Mouse (Mus musculus): Measurements from ENCODE around the gene Ctf2. TPM values are rescaled to one million over a fixed set of nuclear protein-coding genes. Genes with fewer than 3 reads are reported as not detected.

Ctf2 gene
- polyA plus RNA-seq, 1 experiment from 2014 or later: 0.11 TPM

DNA sequence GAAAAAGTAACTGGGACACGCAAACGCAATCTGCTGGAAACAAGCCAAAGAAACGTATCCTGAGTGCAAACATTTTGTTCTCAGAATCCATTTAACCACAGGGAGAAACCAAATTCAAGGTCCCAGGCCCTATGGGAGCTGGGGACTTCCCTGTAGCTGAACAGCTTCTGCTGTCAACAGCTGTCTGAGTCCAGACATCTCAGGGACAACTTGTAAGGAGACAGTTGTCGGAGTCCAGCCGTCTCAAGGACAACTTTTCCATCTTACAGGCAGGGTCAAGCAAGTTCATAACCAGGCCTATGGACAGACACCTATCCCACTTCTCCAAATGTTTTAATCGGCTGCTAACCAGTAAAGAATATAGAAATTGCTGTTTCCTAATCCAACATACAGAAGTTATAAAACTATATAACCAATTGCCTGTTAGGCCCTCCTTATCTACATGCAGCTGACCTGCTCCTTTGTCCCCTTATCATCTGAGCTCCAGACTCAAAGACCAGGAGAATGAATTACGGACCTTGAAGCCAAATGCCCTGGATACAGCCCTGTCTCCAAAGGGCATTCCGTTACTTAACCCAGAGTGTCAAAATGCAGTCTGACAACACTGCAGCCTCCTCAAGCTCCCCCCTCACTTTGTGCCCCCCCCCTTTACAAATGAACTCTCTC lies 49.9 kb downstream of the Ctf2 start:
- ATAC-seq (replicated peaks; ENCODE audit: extremely low read depth, insufficient read depth, low FRiP score): no peak
- Histone ChIP-seq H3K9ac (ENCODE audit: low read length) (no peak overlapping the region), H3K27me3 (ENCODE audit: control insufficient read depth, insufficient read depth, low read length) (no peaks in the 10 kb centered on the region), H3K9me3 (replicated peaks; ENCODE audit: control insufficient read depth, low read length) (no peaks in the 10 kb centered on the region), H3K4me2 (ENCODE audit: low read depth, low read length) (no peak overlapping the region), H3K36me3 (ENCODE audit: control insufficient read depth, insufficient read depth) (no peaks in the 10 kb centered on the region), H3K27ac (ENCODE audit: low read length) (no peak overlapping the region), H3K4me1 (ENCODE audit: control insufficient read depth, insufficient read depth, low read length) (peaks cover 15% of the 10 kb centered on the region), H3K4me3 (ENCODE audit: low read length) (no peak overlapping the region)
- WGBS: 35% methylated on average over 8 of the region's 8 CpGs

DNA sequence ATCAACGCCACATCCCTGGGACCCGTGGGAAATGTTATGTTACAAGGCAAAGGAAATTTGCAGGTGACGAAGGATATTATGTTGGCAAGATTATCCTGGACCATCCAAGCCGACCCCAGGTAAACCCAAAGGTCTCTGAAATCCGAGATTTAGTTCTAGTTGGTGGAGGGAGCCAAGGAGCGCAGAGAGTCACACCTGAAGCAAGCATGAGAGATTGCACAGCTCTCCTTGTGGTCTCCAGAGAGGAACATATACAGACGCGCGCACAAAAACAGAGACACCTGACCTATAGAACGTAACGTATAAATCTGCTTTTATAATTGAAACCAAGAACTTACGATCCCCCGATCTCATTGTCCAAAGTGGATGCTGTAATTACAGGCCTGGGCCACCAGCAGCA lies 51.4 kb downstream of the Ctf2 start:
- Histone ChIP-seq H3K36me3 (ENCODE audit: control insufficient read depth, insufficient read depth) (no peaks in the 10 kb centered on the region), H3K27ac (ENCODE audit: low read length) (no peak overlapping the region), H3K4me1 (ENCODE audit: control insufficient read depth, insufficient read depth, low read length) (peaks cover 14% of the 10 kb centered on the region), H3K9ac (ENCODE audit: low read length) (no peak overlapping the region), H3K27me3 (ENCODE audit: control insufficient read depth, insufficient read depth, low read length) (no peaks in the 10 kb centered on the region), H3K4me3 (ENCODE audit: low read length) (no peak overlapping the region), H3K4me2 (ENCODE audit: low read depth, low read length) (no peak overlapping the region), H3K9me3 (replicated peaks; ENCODE audit: control insufficient read depth, low read length) (no peaks in the 10 kb centered on the region)
- no peak for ATAC-seq (replicated peaks; ENCODE audit: extremely low read depth, insufficient read depth, low FRiP score)
- 88% methylated on average over 13 of the region's 13 CpGs for WGBS

DNA sequence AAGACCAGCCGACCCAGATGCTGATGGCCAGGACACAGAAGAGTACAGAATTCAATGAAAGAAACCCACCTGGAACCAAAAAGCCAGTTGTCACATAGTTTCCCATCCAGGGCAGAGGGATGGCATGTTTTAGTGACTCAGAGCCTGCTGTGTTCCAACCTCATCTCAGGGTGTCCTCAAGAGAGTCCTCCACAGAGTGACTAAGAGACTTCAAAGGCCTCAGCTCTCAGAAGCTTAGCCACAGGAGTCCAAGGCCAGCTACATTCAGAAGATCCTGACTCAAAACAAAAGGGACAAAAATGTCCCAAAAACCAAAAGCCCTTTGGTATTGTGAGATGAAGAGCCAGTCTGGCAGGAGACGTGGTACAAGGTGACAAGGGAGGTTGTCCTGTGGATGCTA lies 53.2 kb downstream of the Ctf2 start:
- Histone ChIP-seq H3K4me1 (ENCODE audit: control insufficient read depth, insufficient read depth, low read length) (peaks cover 11% of the 10 kb centered on the region), H3K36me3 (ENCODE audit: control insufficient read depth, insufficient read depth) (no peaks in the 10 kb centered on the region), H3K4me3 (ENCODE audit: low read length) (no peak overlapping the region), H3K27ac (ENCODE audit: low read length) (no peak overlapping the region), H3K9me3 (replicated peaks; ENCODE audit: control insufficient read depth, low read length) (no peaks in the 10 kb centered on the region), H3K4me2 (ENCODE audit: low read depth, low read length) (no peak overlapping the region), H3K27me3 (ENCODE audit: control insufficient read depth, insufficient read depth, low read length) (no peaks in the 10 kb centered on the region), H3K9ac (ENCODE audit: low read length) (no peak overlapping the region)
- ATAC-seq (replicated peaks; ENCODE audit: extremely low read depth, insufficient read depth, low FRiP score): no peak
- WGBS: 88% methylated on average over 2 of the region's 2 CpGs

DNA sequence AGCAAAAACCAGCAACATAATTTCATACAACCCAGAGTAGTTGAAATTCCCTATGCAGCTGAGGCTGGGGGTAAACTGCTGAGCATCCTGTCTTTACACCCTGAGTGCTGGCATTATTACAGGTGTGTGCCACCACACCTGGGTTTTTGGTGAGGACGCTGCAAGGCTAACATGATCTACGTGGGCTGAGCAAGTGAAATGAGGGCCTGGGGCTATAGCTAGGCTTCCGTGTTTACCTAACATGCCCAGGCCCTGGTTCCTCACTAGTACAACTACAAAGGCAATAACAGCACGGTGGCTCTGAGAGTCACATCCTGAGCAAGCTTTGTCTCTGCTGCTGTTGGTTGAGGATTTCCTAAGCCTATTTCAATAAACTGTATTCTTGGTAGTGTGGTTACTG lies 54.4 kb downstream of the Ctf2 start:
- Histone ChIP-seq H3K27me3 (ENCODE audit: control insufficient read depth, insufficient read depth, low read length) (no peaks in the 10 kb centered on the region), H3K4me2 (ENCODE audit: low read depth, low read length) (no peak overlapping the region), H3K4me3 (ENCODE audit: low read length) (no peak overlapping the region), H3K9me3 (replicated peaks; ENCODE audit: control insufficient read depth, low read length) (no peaks in the 10 kb centered on the region), H3K4me1 (ENCODE audit: control insufficient read depth, insufficient read depth, low read length) (peaks cover 7% of the 10 kb centered on the region), H3K9ac (ENCODE audit: low read length) (no peak overlapping the region), H3K36me3 (ENCODE audit: control insufficient read depth, insufficient read depth) (no peaks in the 10 kb centered on the region), H3K27ac (ENCODE audit: low read length) (no peak overlapping the region)
- ATAC-seq (replicated peaks; ENCODE audit: extremely low read depth, insufficient read depth, low FRiP score): no peak
- WGBS: 91% methylated on average over 4 of the region's 4 CpGs

DNA sequence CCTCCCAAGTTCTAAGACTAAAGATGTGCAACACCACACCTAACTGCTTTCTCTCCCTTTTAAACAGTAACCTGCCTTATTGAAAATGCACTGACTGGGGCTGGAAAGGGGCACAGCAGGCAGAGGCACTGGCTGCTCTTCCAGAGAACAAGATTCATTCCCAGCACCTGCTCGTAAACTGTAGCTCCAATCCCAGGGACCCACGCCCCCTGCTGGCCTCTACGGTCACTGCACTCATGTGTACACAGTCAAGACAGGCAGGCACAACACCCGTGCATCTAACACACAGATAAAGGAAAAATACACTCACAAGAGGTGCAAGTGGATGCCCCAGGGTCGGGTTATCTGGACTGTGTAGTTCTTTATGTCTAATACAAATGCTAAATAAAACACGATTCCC lies 54.9 kb downstream of the Ctf2 start:
- 73% methylated on average over 6 of the region's 6 CpGs for WGBS
- no peak overlapping the region for H3K4me2 ChIP-seq (ENCODE audit: low read depth, low read length)
- H3K4me3 ChIP-seq (ENCODE audit: low read length): no peak overlapping the region
- H3K4me1 ChIP-seq (ENCODE audit: control insufficient read depth, insufficient read depth, low read length): peaks cover 2% of the 10 kb centered on the region; the same call in 1 of the 2 replicates
- no peaks in the 10 kb centered on the region for H3K36me3 ChIP-seq (ENCODE audit: control insufficient read depth, insufficient read depth)
- H3K9me3 ChIP-seq (replicated peaks; ENCODE audit: control insufficient read depth, low read length): no peaks in the 10 kb centered on the region
- no peaks in the 10 kb centered on the region for H3K27me3 ChIP-seq (ENCODE audit: control insufficient read depth, insufficient read depth, low read length)
- no peak overlapping the region for H3K27ac ChIP-seq (ENCODE audit: low read length)
- H3K9ac ChIP-seq (ENCODE audit: low read length): no peak overlapping the region
- no peak for ATAC-seq (replicated peaks; ENCODE audit: extremely low read depth, insufficient read depth, low FRiP score)

- 71% methylated on average over 9 of the region's 9 CpGs for WGBS
- Histone ChIP-seq H3K36me3 (ENCODE audit: control insufficient read depth, insufficient read depth) (no peaks in the 10 kb centered on the region), H3K27ac (ENCODE audit: low read length) (no peak overlapping the region), H3K4me2 (ENCODE audit: low read depth, low read length) (no peak overlapping the region), H3K27me3 (ENCODE audit: control insufficient read depth, insufficient read depth, low read length) (no peaks in the 10 kb centered on the region), H3K9me3 (replicated peaks; ENCODE audit: control insufficient read depth, low read length) (no peaks in the 10 kb centered on the region), H3K4me1 (ENCODE audit: control insufficient read depth, insufficient read depth, low read length) (no peaks in the 10 kb centered on the region), H3K4me3 (ENCODE audit: low read length) (no peak overlapping the region), H3K9ac (ENCODE audit: low read length) (no peak overlapping the region)
- 0 out of 2 replicates have a peak, but pooled peaks have one; percentile 10 for ATAC-seq (replicated peaks; ENCODE audit: extremely low read depth, insufficient read depth, low FRiP score)
Observed at GRCm38 (mm10) chr7:127675391-127675811, 56.6 kb downstream of the Ctf2 start.

DNA sequence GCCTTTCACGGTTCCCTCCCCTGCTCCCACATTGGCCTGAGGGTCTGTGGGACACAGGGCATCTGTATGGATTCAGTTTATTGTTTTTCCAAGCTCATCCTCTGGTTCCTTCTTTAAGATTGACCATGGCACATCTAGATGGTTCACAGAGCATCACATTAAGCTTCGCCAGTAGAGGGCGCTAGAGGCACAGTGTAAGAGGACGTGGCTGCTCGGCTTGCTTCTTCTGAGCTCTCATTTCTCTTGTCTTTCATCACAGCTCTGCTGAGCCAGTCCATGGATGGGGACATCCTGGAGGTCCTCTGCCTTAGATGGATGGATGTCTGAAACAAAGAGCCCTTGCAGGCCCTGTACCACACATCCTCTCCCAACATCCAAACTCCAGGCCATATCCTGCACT lies 57.0 kb downstream of the Ctf2 start:
- ATAC-seq (replicated peaks; ENCODE audit: extremely low read depth, insufficient read depth, low FRiP score): peak; percentile 83
- Histone ChIP-seq H3K27me3 (ENCODE audit: control insufficient read depth, insufficient read depth, low read length) (no peaks in the 10 kb centered on the region), H3K4me2 (ENCODE audit: low read depth, low read length) (no peak overlapping the region), H3K9me3 (replicated peaks; ENCODE audit: control insufficient read depth, low read length) (no peaks in the 10 kb centered on the region), H3K9ac (ENCODE audit: low read length) (no peak overlapping the region), H3K27ac (ENCODE audit: low read length) (no peak overlapping the region), H3K36me3 (ENCODE audit: control insufficient read depth, insufficient read depth) (no peaks in the 10 kb centered on the region), H3K4me3 (ENCODE audit: low read length) (no peak overlapping the region), H3K4me1 (ENCODE audit: control insufficient read depth, insufficient read depth, low read length) (no peaks in the 10 kb centered on the region)
- WGBS: 3% methylated on average over 5 of the region's 5 CpGs

DNA sequence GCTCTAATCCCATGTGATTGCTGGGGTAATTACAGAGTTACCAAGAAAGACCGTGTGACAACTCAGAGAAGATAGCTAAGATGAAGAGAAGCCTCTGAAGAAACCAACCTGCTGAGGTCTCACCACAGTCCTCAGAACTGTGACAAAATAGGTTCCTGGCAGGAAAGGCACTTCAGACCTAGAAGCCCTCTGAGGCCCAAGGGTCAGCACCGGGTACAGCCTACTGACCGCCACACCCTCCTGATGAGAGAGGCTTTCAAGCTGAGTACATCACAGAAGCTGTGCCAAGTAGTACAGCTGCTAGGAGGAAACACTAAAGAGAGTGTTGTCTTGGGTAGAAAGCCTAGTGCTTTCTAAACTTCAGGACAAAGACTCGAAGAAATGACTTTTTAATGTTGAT lies 59.2 kb downstream of the Ctf2 start:
- no peak overlapping the region for H3K4me3 ChIP-seq (ENCODE audit: low read length)
- WGBS: 64% methylated on average over 4 of the region's 4 CpGs
- no peak overlapping the region for H3K9ac ChIP-seq (ENCODE audit: low read length)
- ATAC-seq (replicated peaks; ENCODE audit: extremely low read depth, insufficient read depth, low FRiP score): no peak
- no peaks in the 10 kb centered on the region for H3K36me3 ChIP-seq (ENCODE audit: control insufficient read depth, insufficient read depth)
- no peak overlapping the region for H3K27ac ChIP-seq (ENCODE audit: low read length)
- H3K27me3 ChIP-seq (ENCODE audit: control insufficient read depth, insufficient read depth, low read length): no peaks in the 10 kb centered on the region
- no peaks in the 10 kb centered on the region for H3K4me1 ChIP-seq (ENCODE audit: control insufficient read depth, insufficient read depth, low read length)
- H3K4me2 ChIP-seq (ENCODE audit: low read depth, low read length): no peak overlapping the region
- no peaks in the 10 kb centered on the region for H3K9me3 ChIP-seq (replicated peaks; ENCODE audit: control insufficient read depth, low read length)

DNA sequence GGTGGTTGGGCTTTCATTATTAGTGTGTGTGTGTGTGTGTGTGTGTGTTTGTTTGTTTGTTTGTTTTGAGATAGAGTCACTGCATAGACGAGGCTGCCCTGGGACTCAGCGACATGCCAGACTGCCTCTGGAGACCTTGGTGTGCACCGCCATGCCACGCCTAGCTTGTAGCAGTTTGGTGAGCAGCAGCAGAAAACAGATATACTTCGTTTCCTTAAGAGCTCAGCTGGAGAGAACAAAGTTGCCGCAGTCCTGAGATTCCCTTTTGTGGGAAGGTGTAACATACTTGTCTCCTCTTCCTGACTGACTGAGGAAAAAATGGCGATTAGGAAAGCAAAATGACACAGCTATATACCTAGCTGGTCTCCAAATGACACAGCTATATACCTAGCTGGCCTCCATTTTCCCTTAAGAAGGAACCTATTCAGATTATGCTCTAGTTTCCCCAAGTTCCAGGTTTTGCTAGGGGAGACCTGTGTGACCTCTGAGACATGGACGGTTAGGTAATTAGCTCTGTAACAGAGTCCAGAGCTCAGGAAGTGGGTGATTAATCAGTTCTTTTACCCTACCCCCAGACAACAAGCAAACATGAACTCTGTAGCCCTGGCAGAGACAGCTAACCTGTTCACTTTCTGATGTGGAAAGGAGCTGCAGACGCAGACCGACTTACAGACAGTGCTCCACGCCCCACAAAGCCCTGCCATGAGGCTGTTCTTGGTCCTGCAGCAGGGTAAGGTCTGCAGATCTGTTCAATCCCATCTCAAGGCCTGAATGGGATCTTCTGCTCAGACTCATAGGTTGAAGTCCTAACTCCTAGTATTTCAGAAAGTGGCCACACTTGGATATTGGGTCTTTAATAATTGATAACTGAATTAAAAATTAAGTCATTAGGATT lies 59.8 kb downstream of the Ctf2 start:
- Histone ChIP-seq H3K36me3 (ENCODE audit: control insufficient read depth, insufficient read depth) (no peaks in the 10 kb centered on the region), H3K9ac (ENCODE audit: low read length) (no peak overlapping the region), H3K4me3 (ENCODE audit: low read length) (no peak overlapping the region), H3K4me2 (ENCODE audit: low read depth, low read length) (no peak overlapping the region), H3K9me3 (replicated peaks; ENCODE audit: control insufficient read depth, low read length) (no peaks in the 10 kb centered on the region), H3K27me3 (ENCODE audit: control insufficient read depth, insufficient read depth, low read length) (no peaks in the 10 kb centered on the region), H3K4me1 (ENCODE audit: control insufficient read depth, insufficient read depth, low read length) (no peaks in the 10 kb centered on the region), H3K27ac (ENCODE audit: low read length) (no peak overlapping the region)
- 65% methylated on average over 11 of the region's 11 CpGs for WGBS
- no peak for ATAC-seq (replicated peaks; ENCODE audit: extremely low read depth, insufficient read depth, low FRiP score)

Measured in heart, embryonic 16.5 days (tissue).